Mouse (Mus musculus) MEL (cell line): ENCODE data around the gene Pycr2. TPM values are rescaled to one million over a fixed set of nuclear protein-coding genes. Genes with fewer than 3 reads are reported as not detected.

Experiments
- DNase-seq: peaks from one replicate; pipeline ENCODE4 v3.0.0; 2011; ENCODE audit warnings: low read depth, low spot score
- H3K27ac ChIP-seq: 2 replicates; pipeline ENCODE4 v1.5.1; 2012; ENCODE audit warnings: low read depth, mild to moderate bottlenecking, control low read depth, low read length, moderate library complexity; ENCODE audit not compliant: control insufficient read depth
- H3K27me3 ChIP-seq, 2 experiments: fragments of 150-350 bp in 1 of 2; sonication (generic) in 1 of 2; 2 replicates each; pipeline ENCODE4 v1.6.1; 2012; ENCODE audit warnings: low read length in 2 of 2, mild to moderate bottlenecking in 2 of 2, improper control_type of control experiment in 1 of 2, moderate library complexity in 1 of 2; ENCODE audit not compliant: insufficient read depth in 2 of 2, control insufficient read depth in 1 of 2
- H3K36me3 ChIP-seq, 2 experiments: 2 replicates each; pipeline ENCODE4 v1.6.1; 2012 to 2014; ENCODE audit warnings: low read length in 2 of 2, improper control_type of control experiment in 1 of 2, inconsistent platforms in 1 of 2, mild to moderate bottlenecking in 1 of 2; ENCODE audit not compliant: insufficient read depth in 2 of 2, control insufficient read depth in 1 of 2
- H3K4me1 ChIP-seq, 2 experiments: fragments of 150-350 bp in 1 of 2; sonication (generic) in 1 of 2; 2 replicates each; pipeline ENCODE4 v1.6.1; 2012; ENCODE audit warnings: low read length in 2 of 2, improper control_type of control experiment in 1 of 2, mild to moderate bottlenecking in 1 of 2; ENCODE audit not compliant: insufficient read depth in 2 of 2, control insufficient read depth in 1 of 2
- H3K4me3 ChIP-seq, 2 experiments: fragments of 150-350 bp in 1 of 2; sonication (generic) in 1 of 2; 2 replicates each; pipeline ENCODE4 v1.5.1; 2012; ENCODE audit warnings: low read depth in 2 of 2, low read length in 2 of 2, mild to moderate bottlenecking in 2 of 2, moderate library complexity in 2 of 2, control low read depth in 1 of 2, improper control_type of control experiment in 1 of 2; ENCODE audit not compliant: control insufficient read depth in 1 of 2, insufficient read depth in 1 of 2
- H3K79me2 ChIP-seq: 2 replicates; pipeline ENCODE4 v1.6.1; 2012; ENCODE audit warnings: mild to moderate bottlenecking, low read length, moderate library complexity; ENCODE audit not compliant: control insufficient read depth, poor library complexity, insufficient read depth
- H3K9ac ChIP-seq: 2 replicates; pipeline ENCODE4 v1.6.1; 2012; ENCODE audit warnings: low read depth, mild to moderate bottlenecking, control low read depth, low read length, moderate library complexity; ENCODE audit not compliant: control insufficient read depth, poor library complexity, severe bottlenecking
- H3K9me3 ChIP-seq: fragments of 150-350 bp; sonication (generic); replicated peaks from 2 replicates; pipeline ENCODE4 v1.6.1; 2012; ENCODE audit warnings: mild to moderate bottlenecking, low read length, improper control_type of control experiment, moderate library complexity; ENCODE audit not compliant: insufficient read depth
- CHD1 ChIP-seq: IDR thresholded peaks from 2 replicates; pipeline ENCODE4 v1.6.1; 2012; ENCODE audit warnings: low read depth, mild to moderate bottlenecking, inconsistent platforms, low read length, improper control_type of control experiment
- CHD2 ChIP-seq: IDR thresholded peaks from 2 replicates; pipeline ENCODE4 v1.6.1; 2011; ENCODE audit warnings: low read length, improper control_type of control experiment
- CTCF ChIP-seq, 3 experiments: IDR thresholded peaks in 2 of 3; conservative IDR thresholded peaks in 1 of 3; 2 replicates each; pipeline ENCODE4 v1.5.1; 2011 to 2012; ENCODE audit warnings: low read length in 3 of 3, low read depth in 2 of 3, mild to moderate bottlenecking in 2 of 3, improper control_type of control experiment in 1 of 3, inconsistent platforms in 1 of 3, mixed read lengths in 1 of 3, moderate library complexity in 1 of 3; ENCODE audit not compliant: control insufficient read depth in 1 of 3, insufficient read depth in 1 of 3, poor library complexity in 1 of 3, severe bottlenecking in 1 of 3
- ELF1 ChIP-seq: IDR thresholded peaks from 2 replicates; pipeline ENCODE4 v1.6.1; 2014; ENCODE audit warnings: low read depth, mild to moderate bottlenecking, inconsistent platforms, low read length, improper control_type of control experiment, moderate library complexity
- EP300 ChIP-seq, 2 experiments: IDR thresholded peaks; 2 replicates each; pipeline ENCODE4 v1.6.1; 2011; ENCODE audit warnings: improper control_type of control experiment in 2 of 2, low read length in 2 of 2, low read depth in 1 of 2, mild to moderate bottlenecking in 1 of 2
- ETS1 ChIP-seq: IDR thresholded peaks from 2 replicates; pipeline ENCODE4 v1.6.1; 2012; ENCODE audit warnings: low read depth, mild to moderate bottlenecking, inconsistent platforms, low read length, improper control_type of control experiment, moderate library complexity
- GATA1 ChIP-seq: IDR thresholded peaks from 2 replicates; pipeline ENCODE4 v1.6.1; 2011; ENCODE audit warnings: low read depth, low read length, improper control_type of control experiment
- HCFC1 ChIP-seq: IDR thresholded peaks from 2 replicates; pipeline ENCODE4 v1.6.1; 2012; ENCODE audit warnings: low read depth, mild to moderate bottlenecking, inconsistent platforms, low read length, improper control_type of control experiment, moderate library complexity
- MAZ ChIP-seq: IDR thresholded peaks from 2 replicates; pipeline ENCODE4 v1.6.1; 2012; ENCODE audit warnings: low read depth, mild to moderate bottlenecking, inconsistent platforms, low read length, improper control_type of control experiment
- MYB ChIP-seq: IDR thresholded peaks from 2 replicates; pipeline ENCODE4 v1.6.1; 2011; ENCODE audit warnings: mild to moderate bottlenecking, low read depth, low read length, improper control_type of control experiment
- MYC ChIP-seq: IDR thresholded peaks from 2 replicates; pipeline ENCODE4 v1.6.1; 2011; ENCODE audit warnings: low read depth, mild to moderate bottlenecking, low read length, improper control_type of control experiment, moderate library complexity
- NELFE ChIP-seq: IDR thresholded peaks from 2 replicates; pipeline ENCODE4 v1.6.1; 2011; ENCODE audit warnings: low read depth, low read length, improper control_type of control experiment
- POLR2A ChIP-seq, 2 experiments: IDR thresholded peaks; 2 replicates each; pipeline ENCODE4 v1.6.1; 2011 to 2012; ENCODE audit warnings: low read length in 2 of 2, mild to moderate bottlenecking in 2 of 2, control low read depth in 1 of 2, improper control_type of control experiment in 1 of 2, low read depth in 1 of 2, moderate library complexity in 1 of 2; ENCODE audit not compliant: control insufficient read depth in 1 of 2, insufficient read depth in 1 of 2, poor library complexity in 1 of 2
- RCOR1 ChIP-seq: IDR thresholded peaks from 2 replicates; pipeline ENCODE4 v1.6.1; 2012; ENCODE audit warnings: low read depth, mild to moderate bottlenecking, inconsistent platforms, low read length, improper control_type of control experiment
- SIN3A ChIP-seq: IDR thresholded peaks from 2 replicates; pipeline ENCODE4 v1.6.1; 2012; ENCODE audit warnings: low read length, improper control_type of control experiment, inconsistent platforms
- TAL1 ChIP-seq: IDR thresholded peaks from 2 replicates; pipeline ENCODE4 v1.6.1; 2012; ENCODE audit warnings: mild to moderate bottlenecking, inconsistent platforms, low read length, moderate library complexity, mixed read lengths
- TBP ChIP-seq: IDR thresholded peaks from 2 replicates; pipeline ENCODE4 v1.8.0; 2011; ENCODE audit warnings: low read depth, low read length, improper control_type of control experiment
- TCF12 ChIP-seq: IDR thresholded peaks from 2 replicates; pipeline ENCODE4 v1.6.1; 2014; ENCODE audit warnings: low read depth, mild to moderate bottlenecking, inconsistent platforms, low read length, improper control_type of control experiment, moderate library complexity
- UBTF ChIP-seq: IDR thresholded peaks from 2 replicates; pipeline ENCODE4 v1.6.1; 2012; ENCODE audit warnings: low read depth, mild to moderate bottlenecking, inconsistent platforms, low read length, improper control_type of control experiment, moderate library complexity, borderline replicate concordance; ENCODE audit not compliant: insufficient read depth
- ZC3H11A ChIP-seq: IDR thresholded peaks from 2 replicates; pipeline ENCODE4 v1.6.1; 2012; ENCODE audit warnings: low read depth, mild to moderate bottlenecking, inconsistent platforms, low read length, improper control_type of control experiment
- ZNF384 ChIP-seq: IDR thresholded peaks from 2 replicates; pipeline ENCODE4 v1.6.1; 2012; ENCODE audit warnings: low read depth, mild to moderate bottlenecking, inconsistent platforms, low read length, improper control_type of control experiment
- polyA plus RNA-seq, 2 experiments: library from polyadenylated mRNA; stranded (reverse) in 1 of 2; unstranded in 1 of 2; fragments of >175 nt in 1 of 2; fragments of >200 nt in 1 of 2; gene quantifications; 2 replicates each; pipeline versions ENCODE4 v1.2.1 to v1.2.4; 2012; ENCODE audit warnings: low replicate concordance in 2 of 2, low read depth in 1 of 2; ENCODE audit not compliant: insufficient read length in 2 of 2, insufficient read depth in 1 of 2, missing spikeins in 1 of 2
- total RNA-seq: library from RNA; depleted of rRNA; stranded (reverse); fragments of 300-350 nt; gene quantifications from 2 replicates; pipeline ENCODE4 v1.2.3, GENCODE M21; 2012

The Pycr2 gene
- total and polyA plus RNA-seq, 3 experiments: 125 to 183 TPM; not detected in 1

DNA sequence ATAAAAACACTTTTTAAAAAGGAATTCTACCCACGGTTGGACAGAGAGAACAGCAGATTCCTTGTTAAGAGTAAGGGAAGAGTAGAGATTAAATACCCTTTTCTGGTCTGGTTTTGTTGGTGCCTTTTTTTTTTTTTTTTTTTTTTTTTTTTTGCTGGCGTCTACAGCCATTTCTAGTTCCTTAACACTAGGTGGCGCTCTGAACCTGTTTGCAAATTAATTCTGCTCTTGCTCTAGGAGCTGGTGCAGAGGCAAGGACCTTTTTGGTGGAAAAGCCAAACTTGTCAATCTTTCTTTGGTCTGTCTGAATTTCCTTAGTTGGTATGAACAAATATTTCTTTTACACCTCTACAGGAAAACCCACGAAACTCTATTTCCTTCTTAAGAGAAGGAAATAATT is 3.0 kb upstream of the Pycr2 start (continued):
- peak; percentile 100 for TF ChIP-seq ZNF384

DNA sequence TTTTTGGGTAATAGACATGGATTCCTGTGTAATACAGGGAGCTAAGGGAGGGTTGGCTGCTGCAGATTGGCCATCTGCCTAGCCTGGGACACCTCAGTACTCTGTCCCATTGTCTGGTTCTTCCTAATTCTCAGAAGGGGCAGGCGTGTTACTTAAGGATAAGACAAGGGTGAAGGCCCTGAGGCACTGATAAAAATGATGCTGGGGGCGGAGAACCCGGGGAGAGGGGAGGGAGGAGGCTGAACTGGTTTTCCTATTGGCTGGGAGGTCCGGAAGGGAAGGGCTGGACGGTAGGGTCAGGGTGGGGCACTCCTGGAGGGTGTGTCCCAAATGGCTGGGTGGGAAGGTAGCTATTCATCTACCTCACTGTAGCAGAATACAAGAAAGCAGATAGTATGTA is 1.2 kb upstream of the Pycr2 start:
- Histone ChIP-seq H3K79me2 (peaks cover 23% of the 10 kb centered on the region), H3K36me3 (peaks cover 0 to 30% of the 10 kb centered on the region in 2 experiments; a peak in 2 of 4 replicates), H3K4me1 (peaks cover 2 to 32% of the 10 kb centered on the region in 2 experiments), H3K27ac (peak overlapping the region; percentile 95), H3K9ac (no peak overlapping the region), H3K4me3 (no peak overlapping the region), H3K27me3 (no peaks in the 10 kb centered on the region), H3K9me3 (no peaks in the 10 kb centered on the region)
- peak; percentile 95 for DNase-seq
- TF ChIP-seq SIN3A: peak; percentile 56
- TF ChIP-seq CHD2: no peak
- TF ChIP-seq CTCF (IDR thresholded peaks at IDR 0.05 in 2 of 3, conservative IDR thresholded peaks at IDR 0.05 in 1 of 3; ENCODE audit: control insufficient read depth in 1 of 3, insufficient read depth in 1 of 3, low read depth in 2 of 3, low read length in 3 of 3, poor library complexity in 1 of 3, severe bottlenecking in 1 of 3): no peak
- no peak for TF ChIP-seq CHD1
- peak; percentile 50; the same call in 1 of the 2 replicates for TF ChIP-seq RCOR1
- peak; percentile 62; the same call in 1 of the 2 replicates for TF ChIP-seq TBP
- TF ChIP-seq MYC: peak; percentile 53; the same call in 1 of the 2 replicates
- TF ChIP-seq ELF1: peak; percentile 43; the same call in 1 of the 2 replicates
- no peak for TF ChIP-seq ZC3H11A
- TF ChIP-seq ETS1: peak; percentile 48
- TF ChIP-seq EP300 (IDR thresholded peaks at IDR 0.05; ENCODE audit: low read depth in 1 of 2, low read length in 2 of 2): peak; percentile 81 to 94
- TF ChIP-seq MAZ: peak; percentile 46; the same call in 1 of the 2 replicates
- no peak; the same call in 1 of the 2 replicates for TF ChIP-seq NELFE
- TF ChIP-seq HCFC1: 0 out of 2 replicates have a peak, but pooled peaks have one; percentile 15
- TF ChIP-seq TAL1: peak; percentile 95
- TF ChIP-seq MYB: 0 out of 2 replicates have a peak, but pooled peaks have one; percentile 18
- no peak for TF ChIP-seq UBTF
- peak; percentile 93 for TF ChIP-seq GATA1
- peak; percentile 94 for TF ChIP-seq TCF12
- peak in 1 of 2 experiments; percentile 54; a peak in 1 of 4 replicates for TF ChIP-seq POLR2A (IDR thresholded peaks at IDR 0.05; ENCODE audit: control insufficient read depth in 1 of 2, insufficient read depth in 1 of 2, low read depth in 1 of 2, low read length in 2 of 2, poor library complexity in 1 of 2)
